Mouse (Mus musculus) liver, embryonic 14.5 days (tissue): ENCODE data around the gene Wt1.

Experiments used
- CTCF ChIP-seq: IDR thresholded peaks from 2 replicates; pipeline ENCODE4 v1.5.1; 2016; ENCODE audit warnings: antibody characterized with exemption, low read depth, control low read depth
- EP300 ChIP-seq: IDR thresholded peaks from 2 replicates; pipeline ENCODE4 v1.6.1; 2016; ENCODE audit warnings: antibody characterized with exemption, low read depth

DNA sequence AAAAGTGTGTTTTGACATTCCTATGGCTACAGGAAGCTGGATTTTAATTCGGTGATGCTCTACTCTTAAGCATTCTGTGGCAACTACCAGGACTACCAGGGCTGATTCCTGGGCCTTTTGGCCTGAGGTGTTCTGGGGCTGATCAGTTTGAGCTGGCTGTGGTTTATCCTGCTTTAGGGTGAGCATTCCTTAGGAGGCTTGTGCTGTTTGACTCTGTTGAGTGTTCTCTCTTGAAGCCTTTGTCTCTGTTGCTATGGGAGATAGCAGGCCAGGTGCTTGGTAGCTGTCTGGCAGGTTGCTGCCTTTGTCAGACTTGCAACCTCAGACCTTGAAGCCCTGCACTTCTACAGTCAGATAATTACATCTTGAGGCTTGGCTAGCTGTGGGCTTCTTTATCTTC, 26.7 kb downstream of the Wt1 start:
- TF ChIP-seq CTCF (no peak), EP300 (no peak)
